Comparison of ENCODE assay signal across 14 mouse cellular contexts in genomic region chr13:6226087-6226643, GRCm38 (mm10).
"Had no signal": no experiment of that assay in that cellular context is flagged by ENCODE, and none has a peak within 500 bp of the region (broad histone marks: within the 10 kb centered on the region; RNA-seq: fewer than 3 reads in every experiment).

No protein-coding gene starts in this region.

- H3K4me3 ChIP-seq: limb, embryonic 15.5 days; liver, embryonic 12.5 days; midbrain, embryonic 10.5 days; myocyte; neural tube, embryonic 15.5 days had no signal

- DNase-seq: layer of hippocampus, adult 9-11 months; layer of hippocampus, postnatal 36 days; lung, embryonic 14.5 days; lung, postnatal 14 days; midbrain, embryonic 14.5 days; right cerebral cortex, adult 18-20 months; right cerebral cortex, postnatal 25 days; thymus, postnatal 4 days had no signal

- H3K9me3 ChIP-seq: limb, embryonic 15.5 days; liver, embryonic 12.5 days; midbrain, embryonic 10.5 days; neural tube, embryonic 15.5 days had no signal

- H3K36me3 ChIP-seq: limb, embryonic 15.5 days; liver, embryonic 12.5 days; midbrain, embryonic 10.5 days; neural tube, embryonic 15.5 days had no signal

- H3K9ac ChIP-seq: limb, embryonic 15.5 days; liver, embryonic 12.5 days; lung, embryonic 14.5 days; neural tube, embryonic 15.5 days had no signal

- ATAC-seq: liver, embryonic 12.5 days had no signal

- H3K4me1 ChIP-seq: limb, embryonic 15.5 days; liver, embryonic 12.5 days; neural tube, embryonic 15.5 days had no signal

- H3K4me2 ChIP-seq: limb, embryonic 15.5 days; liver, embryonic 12.5 days; lung, embryonic 14.5 days; neural tube, embryonic 15.5 days had no signal

- H3K27me3 ChIP-seq: limb, embryonic 15.5 days; liver, embryonic 12.5 days; neural tube, embryonic 15.5 days had no signal

- H3K27ac ChIP-seq: limb, embryonic 15.5 days; liver, embryonic 12.5 days; macrophage; midbrain, embryonic 10.5 days; neural tube, embryonic 15.5 days had no signal
